Mouse (Mus musculus) ES-E14 (cell line): ENCODE measurements at regions not wholly inside any gene's neighbourhood (a gene's known extent, or its start where the extent isn't known, plus 50 kb on each side); places are given as distances from the start of the nearest gene placed in this dataset.
A peak's percentile ranks its signal among the peaks of the same experiment; 100 is the strongest.

Experiments used
- DNase-seq: peaks from one replicate; pipeline ENCODE4 v3.0.0-alpha.2; 2013; ENCODE audit warnings: low read depth, low spot score
- H3K27ac ChIP-seq: 2 replicates; pipeline ENCODE4 v1.5.1; 2012; ENCODE audit warnings: low read depth, mild to moderate bottlenecking, low read length, moderate library complexity, mixed read lengths; ENCODE audit not compliant: poor library complexity, insufficient read depth, severe bottlenecking
- H3K36me3 ChIP-seq: 2 replicates; pipeline ENCODE4 v1.6.1; 2012; ENCODE audit warnings: mild to moderate bottlenecking, low read length, moderate library complexity, mixed read lengths; ENCODE audit not compliant: control insufficient read depth, poor library complexity, insufficient read depth, severe bottlenecking
- H3K4me1 ChIP-seq, 2 experiments: fragments of 150-350 bp in 1 of 2; sonication (generic) in 1 of 2; 2 replicates each; pipeline ENCODE4 v1.6.1; 2012; ENCODE audit warnings: low read length in 2 of 2, mild to moderate bottlenecking in 1 of 2, mixed read lengths in 1 of 2; ENCODE audit not compliant: control insufficient read depth in 2 of 2, insufficient read depth in 2 of 2, poor library complexity in 1 of 2
- H3K4me3 ChIP-seq, 2 experiments: fragments of 150-350 bp in 1 of 2; sonication (generic) in 1 of 2; 2 replicates each; pipeline ENCODE4 v1.5.1; 2012; ENCODE audit warnings: low read length in 2 of 2, low read depth in 1 of 2, mild to moderate bottlenecking in 1 of 2, mixed read lengths in 1 of 2; ENCODE audit not compliant: insufficient read depth in 1 of 2, poor library complexity in 1 of 2, severe bottlenecking in 1 of 2
- H3K9ac ChIP-seq: 2 replicates; pipeline ENCODE4 v1.6.1; 2012; ENCODE audit warnings: low read depth, mild to moderate bottlenecking, low read length, mixed read lengths; ENCODE audit not compliant: poor library complexity, insufficient read depth, severe bottlenecking
- H3K9me3 ChIP-seq: fragments of 150-350 bp; sonication (generic); 2 replicates; pipeline ENCODE4 v1.6.1; 2012; ENCODE audit warnings: low read depth, mild to moderate bottlenecking, low read length; ENCODE audit not compliant: control insufficient read depth, insufficient read depth
- CHD2 ChIP-seq: IDR thresholded peaks from 2 replicates; pipeline ENCODE4 v1.6.1; 2014; ENCODE audit warnings: mild to moderate bottlenecking, low read depth, low read length, inconsistent platforms
- HCFC1 ChIP-seq: IDR thresholded peaks from 2 replicates; pipeline ENCODE4 v1.6.1; 2012; ENCODE audit warnings: low read length, inconsistent platforms, borderline replicate concordance; ENCODE audit not compliant: insufficient read depth
- MAFK ChIP-seq: IDR thresholded peaks from 2 replicates; pipeline ENCODE4 v1.6.1; 2014; ENCODE audit warnings: mild to moderate bottlenecking, low read depth, low read length, inconsistent platforms; ENCODE audit not compliant: insufficient read depth
- ZC3H11A ChIP-seq: IDR thresholded peaks from 2 replicates; pipeline ENCODE4 v1.6.1; 2012; ENCODE audit warnings: low read depth, mild to moderate bottlenecking, inconsistent platforms, low read length, borderline replicate concordance
- ZNF384 ChIP-seq: IDR thresholded peaks from 2 replicates; pipeline ENCODE4 v1.6.1; 2012; ENCODE audit warnings: low read depth, low read length, inconsistent platforms
- in situ Hi-C, 2 experiments: fragments of 600-800 bp; cut with MboI; formaldehyde crosslinking; loops; one replicate each; pipeline ENCODE4 v1.15.1; 2025; ENCODE audit warnings: low sequenced_read_pairs in 2 of 2, inconsistent platforms in 1 of 2; ENCODE audit not compliant: unreplicated experiment in 2 of 2

- Histone ChIP-seq H3K9ac (no peak overlapping the region), H3K4me1 (peaks cover 2% of the 10 kb centered on the region in 2 experiments; a peak in 2 of 4 replicates), H3K27ac (peak overlapping the region; percentile 42; the same call in 1 of the 2 replicates), H3K4me3 (no peak overlapping the region), H3K36me3 (no peaks in the 10 kb centered on the region), H3K9me3 (no peaks in the 10 kb centered on the region)
- in situ Hi-C loops: no loop called here
- TF ChIP-seq MAFK: no peak
- no peak for TF ChIP-seq HCFC1
- no peak for TF ChIP-seq ZC3H11A
- no peak for TF ChIP-seq ZNF384
- TF ChIP-seq CHD2: no peak
- peak; percentile 26 for DNase-seq
Measured at GRCm38 (mm10) chr14:11438611-11439010, 82.1 kb upstream of the Gm3839 start.

GRCm38 (mm10) chr14:11440176-11440575 lies 83.7 kb upstream of the Gm3839 start:
- no peak overlapping the region for H3K4me3 ChIP-seq
- peaks cover 1 to 2% of the 10 kb centered on the region in 2 experiments; a peak in 2 of 4 replicates for H3K4me1 ChIP-seq
- no peak overlapping the region for H3K9ac ChIP-seq
- H3K9me3 ChIP-seq: no peaks in the 10 kb centered on the region
- no peak for DNase-seq
- H3K27ac ChIP-seq: no peak overlapping the region
- H3K36me3 ChIP-seq: no peaks in the 10 kb centered on the region
- TF ChIP-seq ZC3H11A: no peak
- TF ChIP-seq HCFC1: no peak
- in situ Hi-C loops: no loop called here

- H3K27ac ChIP-seq: no peak overlapping the region
- no peak overlapping the region for H3K4me3 ChIP-seq
- H3K9me3 ChIP-seq: no peaks in the 10 kb centered on the region
- in situ Hi-C loops: no loop called here
- DNase-seq: no peak
- H3K36me3 ChIP-seq: no peaks in the 10 kb centered on the region
- H3K9ac ChIP-seq: no peak overlapping the region
- TF ChIP-seq ZNF384 (no peak), MAFK (no peak), HCFC1 (no peak), CHD2 (no peak), ZC3H11A (no peak)
- no peaks in the 10 kb centered on the region for H3K4me1 ChIP-seq
Measured at GRCm38 (mm10) chr14:11449958-11450357, 93.4 kb upstream of the Gm3839 start.

GRCm38 (mm10) chr14:11477731-11478130 lies 75.6 kb upstream of the Ptprg start:
- DNase-seq: no peak
- Histone ChIP-seq H3K27ac (no peak overlapping the region), H3K4me3 (no peak overlapping the region), H3K36me3 (no peaks in the 10 kb centered on the region), H3K9me3 (no peaks in the 10 kb centered on the region), H3K9ac (no peak overlapping the region), H3K4me1 (no peaks in the 10 kb centered on the region)
- no peak for TF ChIP-seq MAFK
- no peak for TF ChIP-seq CHD2
- TF ChIP-seq ZNF384: no peak
- TF ChIP-seq HCFC1: no peak
- in situ Hi-C loops: no loop called here

- TF ChIP-seq HCFC1: no peak
- TF ChIP-seq MAFK: no peak
- TF ChIP-seq CHD2: no peak
- no peak for TF ChIP-seq ZNF384
- Histone ChIP-seq H3K36me3 (no peaks in the 10 kb centered on the region), H3K4me1 (no peaks in the 10 kb centered on the region), H3K9ac (peak overlapping the region; percentile 11; the same call in 1 of the 2 replicates), H3K9me3 (no peaks in the 10 kb centered on the region), H3K4me3 (peak overlapping the region; percentile 12 to 27; a peak in 1 of 4 replicates), H3K27ac (no peak overlapping the region)
- in situ Hi-C loops: loop anchor here in 1 of 2 experiments (5.0 kb wide), 1 partner anchor 50 kb away; no protein-coding TSS in a partner anchor
- peak; percentile 36 for DNase-seq
Measured at GRCm38 (mm10) chr14:11482151-11482550, 71.2 kb upstream of the Ptprg start.
